Mouse (Mus musculus): ENCODE measurements around the gene Zmynd19. TPM values are rescaled to one million over a fixed set of nuclear protein-coding genes. Genes with fewer than 3 reads are reported as not detected.

Zmynd19 gene
- polyA plus RNA-seq, 1 experiment: 7.6 TPM

- no peak overlapping the region for H3K4me3 ChIP-seq (ENCODE audit: insufficient read depth, low read length)
- no peaks in the 10 kb centered on the region for H3K4me1 ChIP-seq (ENCODE audit: control insufficient read depth, insufficient read depth, low read length)
- TF ChIP-seq CTCF (IDR thresholded peaks at IDR 0.05; ENCODE audit: low read depth, low read length) (no peak), POLR2A (IDR thresholded peaks at IDR 0.05; ENCODE audit: borderline replicate concordance, low read depth, low read length) (no peak)
- H3K27ac ChIP-seq (ENCODE audit: insufficient read depth, low read depth, low read length): no peak overlapping the region
These were observed 58.7 kb downstream of the Zmynd19 start for GRCm38 (mm10) chr2:25008250-25008649.

Other genes starting within 250 kb of the Zmynd19 start
- gene Cacna1b, start 186.6 kb upstream of the Zmynd19 start, polyA plus RNA-seq (2012; ENCODE audit: insufficient read depth, insufficient read length, missing spikeins): 0.16 and 0.52 TPM in 2 replicates
- 29.9 and 32.9 TPM in 2 replicates for gene Ehmt1, start 30.2 kb upstream of the Zmynd19 start, polyA plus RNA-seq (2012; ENCODE audit: insufficient read depth, insufficient read length, missing spikeins)
- 97.6 and 102 TPM in 2 replicates for gene Arrdc1, start 14.5 kb upstream of the Zmynd19 start, polyA plus RNA-seq (2012; ENCODE audit: insufficient read depth, insufficient read length, missing spikeins)
- 8.2 and 8.7 TPM in 2 replicates for gene Dph7, start 12.6 kb downstream of the Zmynd19 start, polyA plus RNA-seq (2012; ENCODE audit: insufficient read depth, insufficient read length, missing spikeins)
- 30.9 and 31.6 TPM in 2 replicates for gene Mrpl41, start 25.3 kb downstream of the Zmynd19 start, polyA plus RNA-seq (2012; ENCODE audit: insufficient read depth, insufficient read length, missing spikeins)
- 184 and 202 TPM in 2 replicates for gene Pnpla7, start 26.2 kb downstream of the Zmynd19 start, polyA plus RNA-seq (2012; ENCODE audit: insufficient read depth, insufficient read length, missing spikeins)
- gene Nsmf, start 104.6 kb downstream of the Zmynd19 start, polyA plus RNA-seq (2012; ENCODE audit: insufficient read depth, insufficient read length, missing spikeins): 14.4 and 18.0 TPM in 2 replicates
- not detected in 2 replicates for gene Entpd8, start 130.5 kb downstream of the Zmynd19 start, polyA plus RNA-seq (2012; ENCODE audit: insufficient read depth, insufficient read length, missing spikeins)
- gene Noxa1, start 145.4 kb downstream of the Zmynd19 start, polyA plus RNA-seq (2012; ENCODE audit: insufficient read depth, insufficient read length, missing spikeins): not detected in 2 replicates
- gene Nrarp, start 231.0 kb downstream of the Zmynd19 start, polyA plus RNA-seq (2012; ENCODE audit: insufficient read depth, insufficient read length, missing spikeins): not detected in 2 replicates
- 72.2 and 73.2 TPM in 2 replicates for gene Tor4a, start 247.1 kb downstream of the Zmynd19 start, polyA plus RNA-seq (2012; ENCODE audit: insufficient read depth, insufficient read length, missing spikeins)

Data from bone marrow macrophage, adult 2 months (primary cell).